Mouse (Mus musculus) spleen, postnatal 36 days (tissue): ENCODE results near the gene Olfr1066.
"Not testable (repeated sequence)": the region's sequence is repeated elsewhere in the genome, so short reads cannot be mapped to it uniquely, and the experiment has no call there.

Source experiments
- DNase-seq, 2 experiments: peaks; one replicate each; pipeline ENCODE4 v3.0.0; 2022; ENCODE audit warnings: low spot score in 2 of 2, mixed read lengths in 1 of 2

Gene Olfr1066

GRCm38 (mm10) chr2:86456169-86456568 lies at the start of gene Olfr1066:
Gene Olfr1066 (minus strand): TSS chr2:86456269.
- no peak for DNase-seq

GRCm38 (mm10) chr2:86487286-86487685 lies 31.2 kb upstream of the Olfr1066 start, which contains the start of gene Olfr228:
Gene Olfr228 (minus strand): TSS chr2:86487386.
- no peak for DNase-seq

GRCm38 (mm10) chr2:86464442-86465109 lies 8.5 kb upstream of the Olfr1066 start:
- DNase-seq = no peak

- DNase-seq = no peak
Observed at GRCm38 (mm10) chr2:86460434-86460833, 4.4 kb upstream of the Olfr1066 start.

GRCm38 (mm10) chr2:86450491-86450890 lies 5.6 kb downstream of the Olfr1066 start, which contains the start of gene Olfr1065:
Gene Olfr1065 (minus strand): TSS chr2:86450591.
- not testable (repeated sequence) for DNase-seq

GRCm38 (mm10) chr2:86442101-86442500 lies 14.0 kb downstream of the Olfr1066 start:
- DNase-seq = not testable (repeated sequence)

GRCm38 (mm10) chr2:86428511-86428910 lies 27.6 kb downstream of the Olfr1066 start:
- DNase-seq = not testable (repeated sequence)

GRCm38 (mm10) chr2:86426649-86427048 lies 29.4 kb downstream of the Olfr1066 start, which contains the start of gene Olfr1062:
Gene Olfr1062 (minus strand): TSS chr2:86426749.
- DNase-seq = not testable (repeated sequence)

- DNase-seq = no peak
Observed at GRCm38 (mm10) chr2:86413950-86414349, 42.1 kb downstream of the Olfr1066 start, which contains the start of gene Olfr1061. Gene Olfr1061 (minus strand): TSS chr2:86414050.
